Mouse (Mus musculus) cerebellum, adult 2 months (tissue): ENCODE measurements at regions not wholly inside any gene's neighbourhood (a gene's known extent, or its start where the extent isn't known, plus 50 kb on each side); places are given as distances from the start of the nearest gene placed in this dataset.

Source experiments
- DNase-seq, 2 experiments: peaks; one replicate each; pipeline ENCODE4 v3.0.0; 2021
- H3K27ac ChIP-seq: fragments of 200-500 bp; 2 replicates; pipeline ENCODE4 v1.5.1; 2012; ENCODE audit warnings: low read length, control low read depth, inconsistent platforms; ENCODE audit not compliant: insufficient read depth
- H3K27me3 ChIP-seq: fragments of 200-500 bp; 2 replicates; pipeline ENCODE4 v1.6.1; 2012; ENCODE audit warnings: inconsistent platforms, mild to moderate bottlenecking, low read length, moderate library complexity; ENCODE audit not compliant: control insufficient read depth, insufficient read depth
- H3K4me1 ChIP-seq: fragments of 200-500 bp; 2 replicates; pipeline ENCODE4 v1.6.1; 2011; ENCODE audit warnings: low read length; ENCODE audit not compliant: control insufficient read depth, insufficient read depth
- H3K4me3 ChIP-seq: fragments of 200-500 bp; replicated peaks from 2 replicates; pipeline ENCODE3; 2011; ENCODE audit warnings: mild to moderate bottlenecking, low read depth, low read length, control low read depth; ENCODE audit not compliant: insufficient read depth
- CTCF ChIP-seq: fragments of 200-500 bp; IDR thresholded peaks from 2 replicates; pipeline ENCODE4 v1.5.1; 2011; ENCODE audit warnings: low read depth, mild to moderate bottlenecking, control low read depth, low read length, moderate library complexity, borderline replicate concordance; ENCODE audit not compliant: insufficient read depth
- POLR2A ChIP-seq: fragments of 200-500 bp; IDR thresholded peaks from 2 replicates; pipeline ENCODE4 v1.6.1; 2011; ENCODE audit warnings: low read length, control low read depth, borderline replicate concordance; ENCODE audit not compliant: insufficient read depth
- WGBS: fragments of 180-500 bp; shearing (Covaris S2); methylation state at CpG from one replicate; pipeline ENCODE4 v1.1.7; 2018; 5-methylcytosine and 5-hydroxymethylcytosine counted together

DNA sequence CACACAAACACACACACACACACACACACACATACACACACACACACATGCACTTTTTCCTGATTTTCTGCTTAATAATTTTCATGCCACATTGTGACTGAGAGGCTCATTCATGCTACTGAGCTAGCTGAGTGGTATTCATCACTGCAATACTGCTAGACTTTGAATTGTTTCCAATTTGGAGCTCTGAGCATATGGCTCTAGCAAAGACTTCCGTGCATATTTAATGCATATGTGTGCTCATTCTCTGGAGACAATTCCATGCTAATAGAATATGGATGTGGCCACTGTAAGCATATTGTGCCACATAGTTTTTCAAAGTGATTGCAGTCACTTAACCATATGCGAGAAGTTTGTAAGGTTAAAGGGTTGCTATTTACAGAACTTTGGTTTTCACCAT lies 432.4 kb upstream of the Gnpda2 start:
- 18% methylated on average over 2 of the region's 2 CpGs for WGBS
- TF ChIP-seq POLR2A (no peak), CTCF (no peak)
- Histone ChIP-seq H3K4me3 (no peak overlapping the region), H3K27ac (no peak overlapping the region), H3K27me3 (no peaks in the 10 kb centered on the region), H3K4me1 (no peaks in the 10 kb centered on the region)
- peak in 1 of 2 experiments; percentile 4 for DNase-seq

- no peak for DNase-seq
- TF ChIP-seq CTCF, result no peak
- no peak for TF ChIP-seq POLR2A
- Histone ChIP-seq H3K4me3 (no peak overlapping the region), H3K27me3 (no peaks in the 10 kb centered on the region), H3K4me1 (no peaks in the 10 kb centered on the region), H3K27ac (no peak overlapping the region)
- 9% methylated on average over 1 of the region's 1 CpGs for WGBS
These were observed 419.8 kb upstream of the Gnpda2 start for GRCm38 (mm10) chr5:70011951-70012350.
